Mouse (Mus musculus) stomach, postnatal 0 days (tissue): ENCODE data around the gene Dppa5a. TPM values are rescaled to one million over a fixed set of nuclear protein-coding genes. Genes with fewer than 3 reads are reported as not detected.
A peak's percentile ranks its signal among the peaks of the same experiment; 100 is the strongest.
"Not testable (repeated sequence)": the region's sequence is repeated elsewhere in the genome, so short reads cannot be mapped to it uniquely, and the experiment has no call there.

ENCODE experiments used
- ATAC-seq: fragments of 200-750 bp; cut with Nextera tagmentation; 2 replicates; pipeline ENCODE4 v1.8.0; 2017; ENCODE audit not compliant: low FRiP score, low TSS enrichment
- DNase-seq: peaks from one replicate; pipeline ENCODE4 v3.0.0-alpha.2; 2016; ENCODE audit warnings: low spot score
- H3K27ac ChIP-seq: fragments of 300-500 bp; sonication (generic); replicated peaks from 2 replicates; pipeline ENCODE4 v1.5.1; 2014; ENCODE audit warnings: mild to moderate bottlenecking, control low read depth
- H3K27me3 ChIP-seq: fragments of 300-500 bp; sonication (generic); 2 replicates; pipeline ENCODE4 v1.6.1; 2014; ENCODE audit warnings: low read length; ENCODE audit not compliant: control insufficient read depth, insufficient read depth
- H3K36me3 ChIP-seq: fragments of 300-500 bp; sonication (generic); 2 replicates; pipeline ENCODE4 v1.6.1; 2014; ENCODE audit warnings: low read length, mixed read lengths; ENCODE audit not compliant: control insufficient read depth, insufficient read depth
- H3K4me1 ChIP-seq: fragments of 300-500 bp; sonication (generic); replicated peaks from 2 replicates; pipeline ENCODE4 v1.6.1; 2014; ENCODE audit warnings: antibody characterized with exemption; ENCODE audit not compliant: control insufficient read depth, insufficient read depth
- H3K4me2 ChIP-seq: fragments of 300-500 bp; sonication (generic); replicated peaks from 2 replicates; pipeline ENCODE4 v1.6.1; 2014; ENCODE audit warnings: low read depth, mild to moderate bottlenecking, control low read depth, moderate library complexity
- H3K4me3 ChIP-seq: fragments of 300-500 bp; sonication (generic); 2 replicates; pipeline ENCODE4 v1.5.1; 2014; ENCODE audit warnings: low read depth, low read length, control low read depth
- H3K9ac ChIP-seq: fragments of 300-500 bp; sonication (generic); 2 replicates; pipeline ENCODE4 v1.6.1; 2014; ENCODE audit warnings: mild to moderate bottlenecking, low read length, control low read depth, mixed read lengths
- H3K9me3 ChIP-seq: fragments of 300-500 bp; sonication (generic); 2 replicates; pipeline ENCODE4 v1.6.1; 2016; ENCODE audit warnings: low read length; ENCODE audit not compliant: control insufficient read depth
- CTCF ChIP-seq: IDR thresholded peaks from 2 replicates; pipeline ENCODE4 v1.5.1; 2016; ENCODE audit warnings: antibody characterized with exemption, low read depth, mild to moderate bottlenecking, moderate library complexity
- EP300 ChIP-seq: optimal IDR thresholded peaks from 2 replicates; pipeline ENCODE3; 2016; ENCODE audit warnings: antibody characterized with exemption
- WGBS: fragments of 180-500 bp; shearing (Covaris S2); extraction: QIAGEN DNeasy Blood & Tissue Kit; methylation state at CpG from one replicate; pipeline ENCODE4 v1.1.7; 2014; 5-methylcytosine and 5-hydroxymethylcytosine counted together
- polyA plus RNA-seq: library from polyadenylated mRNA; unstranded; fragments of >200 nt; fragmentation: Nextera tagmentation; extraction: Ambion mirVana; gene quantifications from 2 replicates; pipeline ENCODE4 v1.2.1, GENCODE M21; 2015

The Dppa5a gene
- polyA plus RNA-seq, 1 experiment from 2014 or later = 1.2 TPM

DNA sequence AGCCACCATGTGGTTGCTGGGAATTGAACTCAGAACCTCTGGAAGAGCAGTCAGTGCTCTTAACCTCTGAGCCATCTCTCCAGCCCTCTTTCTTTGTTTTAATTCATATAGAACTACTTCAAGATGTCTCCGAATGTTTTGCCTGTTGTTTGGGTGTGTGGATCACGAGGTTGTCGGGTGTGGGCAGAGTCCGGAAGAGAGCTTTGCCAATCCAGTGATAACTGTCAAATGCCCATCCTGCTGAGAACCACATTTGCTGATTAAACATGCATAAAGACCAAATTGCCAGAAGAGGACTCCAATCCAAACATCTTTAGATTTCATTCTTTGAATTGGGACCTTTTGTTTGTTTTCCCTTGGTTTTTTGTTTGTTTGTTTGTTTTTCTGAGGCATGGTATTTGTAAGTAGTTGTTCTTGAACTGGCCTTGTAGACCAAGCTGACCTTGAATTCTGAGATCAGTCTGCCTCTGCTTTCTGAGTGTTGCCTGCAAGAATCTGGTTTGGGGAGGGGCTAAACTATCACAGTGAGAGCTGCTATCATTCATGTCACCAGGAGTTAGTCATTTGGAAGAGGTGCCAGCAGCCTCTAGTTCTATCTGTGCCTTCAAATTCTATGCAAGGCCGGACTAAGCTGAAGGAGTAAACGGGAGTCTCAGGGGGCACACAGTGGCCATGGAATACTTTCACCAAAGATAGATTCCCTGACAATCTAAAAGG, 16.3 kb downstream of the Dppa5a start:
- H3K9ac ChIP-seq = no peak overlapping the region
- no peaks in the 10 kb centered on the region for H3K27me3 ChIP-seq
- DNase-seq (no peak), ATAC-seq (no peak)
- no peak overlapping the region for H3K4me2 ChIP-seq
- TF ChIP-seq EP300 (no peak), CTCF (no peak)
- H3K36me3 ChIP-seq = no peaks in the 10 kb centered on the region
- H3K27ac ChIP-seq = no peak overlapping the region
- H3K4me3 ChIP-seq = no peak overlapping the region
- WGBS = 76% methylated on average over 6 of the region's 6 CpGs
- no peaks in the 10 kb centered on the region for H3K4me1 ChIP-seq
- H3K9me3 ChIP-seq = no peaks in the 10 kb centered on the region

DNA sequence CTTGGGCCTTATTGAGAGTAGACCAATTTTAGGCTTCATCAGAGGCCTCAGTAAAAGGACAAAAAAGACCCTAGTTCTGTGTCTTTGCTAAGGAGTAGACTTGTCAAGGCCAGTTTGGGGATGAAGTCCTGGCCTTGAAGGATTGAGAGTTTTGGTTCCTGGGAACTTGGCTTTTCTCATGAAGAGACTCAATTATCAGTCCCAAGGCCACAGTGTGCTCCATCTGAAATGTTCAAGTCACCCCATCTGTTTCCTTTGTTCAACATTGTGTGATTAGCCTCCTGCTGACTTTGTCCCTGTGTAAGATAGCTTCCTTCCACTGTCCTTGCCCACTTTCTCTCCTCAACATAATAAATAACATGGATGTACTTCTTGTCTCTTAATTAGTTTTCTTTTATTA, 18.0 kb downstream of the Dppa5a start:
- not testable (repeated sequence) for H3K4me1 ChIP-seq, ATAC-seq, H3K9ac ChIP-seq, H3K4me3 ChIP-seq, H3K9me3 ChIP-seq, H3K36me3 ChIP-seq, H3K27ac ChIP-seq, DNase-seq, H3K4me2 ChIP-seq, H3K27me3 ChIP-seq

GRCm38 (mm10) chr9:78349141-78349540, 18.8 kb downstream of the Dppa5a start:
- H3K4me2 ChIP-seq, DNase-seq, H3K4me3 ChIP-seq, H3K27me3 ChIP-seq, H3K36me3 ChIP-seq, H3K9ac ChIP-seq, ATAC-seq, H3K4me1 ChIP-seq, H3K9me3 ChIP-seq, H3K27ac ChIP-seq: not testable (repeated sequence)
- 68% methylated on average over 3 of the region's 3 CpGs for WGBS

DNA sequence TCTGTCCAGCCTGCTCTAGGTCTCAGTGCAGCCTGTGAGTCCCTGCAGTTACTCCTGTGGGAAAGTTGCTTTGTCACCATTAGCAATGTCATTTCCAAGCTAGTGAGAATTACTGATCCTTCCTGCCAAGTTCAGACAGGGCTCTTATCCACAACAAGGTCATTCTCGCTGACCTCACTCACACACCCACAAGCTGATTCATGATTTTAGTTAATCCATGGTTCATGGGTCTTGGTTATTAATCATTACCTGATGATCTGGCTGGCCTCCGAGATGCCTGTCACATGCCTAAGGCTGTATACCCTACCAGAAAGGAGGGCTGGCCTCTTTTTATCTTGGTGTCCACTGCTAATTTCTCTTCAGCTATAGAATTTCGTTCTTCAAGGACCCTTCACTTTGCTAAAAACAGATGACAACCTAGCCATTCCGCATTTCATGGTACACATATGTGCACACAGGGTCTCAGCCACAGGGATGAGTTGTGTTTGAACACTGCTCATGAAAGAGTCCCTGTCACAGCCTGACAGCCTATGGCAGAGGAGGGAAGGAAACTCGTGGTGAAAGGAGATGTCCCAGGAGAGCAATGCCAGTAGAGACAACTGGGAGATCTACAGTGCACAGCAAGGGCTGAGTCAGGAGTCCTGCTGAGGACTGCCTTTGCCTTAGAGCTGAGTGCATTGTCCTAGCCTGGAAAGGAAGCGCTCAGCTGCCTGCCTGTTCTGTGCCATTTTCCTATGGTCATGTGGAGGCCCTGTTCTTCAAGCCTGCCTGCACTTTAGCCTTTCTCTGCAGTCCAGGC, 19.6 kb downstream of the Dppa5a start:
- H3K27ac ChIP-seq = peak overlapping the region; percentile 49
- ATAC-seq = peak; percentile 75
- DNase-seq = peak; percentile 48
- H3K36me3 ChIP-seq, H3K9me3 ChIP-seq, H3K4me3 ChIP-seq, H3K4me1 ChIP-seq, H3K27me3 ChIP-seq, H3K9ac ChIP-seq, H3K4me2 ChIP-seq: not testable (repeated sequence)
- WGBS = 52% methylated on average over 6 of the region's 6 CpGs

GRCm38 (mm10) chr9:78347004-78347403, 21.0 kb downstream of the Dppa5a start:
- Histone ChIP-seq H3K4me2 (no peak overlapping the region), H3K4me1 (no peaks in the 10 kb centered on the region), H3K9me3 (no peaks in the 10 kb centered on the region), H3K36me3 (no peaks in the 10 kb centered on the region), H3K27ac (no peak overlapping the region), H3K9ac (no peak overlapping the region), H3K27me3 (no peaks in the 10 kb centered on the region), H3K4me3 (no peak overlapping the region)
- WGBS = 43% methylated on average over 3 of the region's 3 CpGs
- peak; percentile 45 for DNase-seq
- TF ChIP-seq EP300 (no peak), CTCF (no peak)
- ATAC-seq = peak; percentile 93

DNA sequence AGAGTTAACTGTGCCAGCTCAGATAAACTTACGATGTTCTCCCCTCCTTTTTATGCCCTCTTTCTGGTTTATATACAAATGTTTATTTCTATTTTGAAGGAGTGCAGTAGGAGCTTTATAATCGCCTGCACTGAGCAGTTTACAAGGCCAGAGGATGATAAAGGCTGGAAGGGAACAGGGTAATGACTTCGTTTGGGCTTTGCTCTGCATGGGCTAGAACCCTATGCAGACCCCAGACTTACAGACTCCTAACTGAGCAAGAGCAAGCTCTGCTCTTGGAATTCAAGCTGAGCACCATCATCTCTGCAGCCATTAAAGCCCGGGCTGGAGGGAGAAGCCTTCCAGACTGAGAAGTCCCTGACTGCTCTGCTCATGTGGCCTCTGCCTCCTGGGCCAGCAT, 22.7 kb downstream of the Dppa5a start:
- DNase-seq, H3K36me3 ChIP-seq, H3K9ac ChIP-seq, H3K27ac ChIP-seq, H3K9me3 ChIP-seq, H3K4me2 ChIP-seq, ATAC-seq, H3K27me3 ChIP-seq, H3K4me3 ChIP-seq, H3K4me1 ChIP-seq: not testable (repeated sequence)
- 48% methylated on average over 3 of the region's 4 CpGs for WGBS

DNA sequence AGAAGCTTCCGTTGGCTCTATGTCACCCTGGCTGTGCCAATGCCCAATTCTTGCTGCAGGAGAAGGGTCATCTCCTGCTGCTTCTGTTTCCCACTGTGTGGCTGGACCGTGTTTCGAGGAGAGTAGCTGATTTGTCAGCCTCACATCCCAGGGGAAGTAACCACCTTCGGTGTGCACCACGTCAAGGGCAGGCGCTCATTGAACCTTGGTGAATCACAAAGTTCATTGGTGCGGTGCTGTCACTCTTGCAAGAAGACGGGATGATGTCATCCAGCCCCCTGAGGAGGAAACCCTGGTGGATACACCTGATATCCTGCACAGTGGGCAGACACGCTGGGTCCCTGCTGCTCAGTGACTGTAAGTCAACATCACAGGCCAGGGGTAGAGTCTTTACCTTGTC, 24.9 kb downstream of the Dppa5a start:
- not testable (repeated sequence) for H3K4me3 ChIP-seq, H3K9ac ChIP-seq, H3K4me1 ChIP-seq, H3K27me3 ChIP-seq, DNase-seq, ATAC-seq, H3K27ac ChIP-seq, H3K4me2 ChIP-seq, H3K9me3 ChIP-seq, H3K36me3 ChIP-seq
- 88% methylated on average over 9 of the region's 9 CpGs for WGBS

DNA sequence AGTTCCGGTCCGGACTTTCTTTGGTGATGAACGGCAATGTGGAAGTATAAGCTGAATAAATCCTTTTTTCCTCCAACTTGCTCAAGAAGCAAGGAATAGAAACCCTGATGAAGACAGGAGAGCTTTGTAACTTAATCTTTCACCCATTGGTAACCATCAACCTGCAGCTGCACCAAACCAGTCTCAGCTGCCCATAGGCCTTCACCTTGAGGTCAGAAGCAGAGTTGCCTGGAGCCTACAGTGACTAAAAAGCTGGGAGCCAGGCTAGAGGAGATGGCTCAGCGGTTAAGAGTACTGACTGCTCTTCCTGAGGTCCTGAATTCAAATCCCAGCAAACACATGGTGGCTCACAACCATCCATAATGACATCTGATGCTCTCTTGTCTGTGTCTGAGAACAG, 25.5 kb downstream of the Dppa5a start:
- not testable (repeated sequence) for ATAC-seq, H3K4me1 ChIP-seq, H3K27me3 ChIP-seq, H3K4me3 ChIP-seq, H3K36me3 ChIP-seq, H3K4me2 ChIP-seq, H3K9ac ChIP-seq, H3K9me3 ChIP-seq, DNase-seq, H3K27ac ChIP-seq
- WGBS = 80% methylated on average over 4 of the region's 4 CpGs
